Mouse (Mus musculus): ENCODE results near the gene Plxnd1. TPM values are rescaled to one million over a fixed set of nuclear protein-coding genes. Genes with fewer than 3 reads are reported as not detected.

The Plxnd1 gene
- total and polyA plus RNA-seq, 2 experiments from 2014 or later, result 37.7 to 82.4 TPM

DNA sequence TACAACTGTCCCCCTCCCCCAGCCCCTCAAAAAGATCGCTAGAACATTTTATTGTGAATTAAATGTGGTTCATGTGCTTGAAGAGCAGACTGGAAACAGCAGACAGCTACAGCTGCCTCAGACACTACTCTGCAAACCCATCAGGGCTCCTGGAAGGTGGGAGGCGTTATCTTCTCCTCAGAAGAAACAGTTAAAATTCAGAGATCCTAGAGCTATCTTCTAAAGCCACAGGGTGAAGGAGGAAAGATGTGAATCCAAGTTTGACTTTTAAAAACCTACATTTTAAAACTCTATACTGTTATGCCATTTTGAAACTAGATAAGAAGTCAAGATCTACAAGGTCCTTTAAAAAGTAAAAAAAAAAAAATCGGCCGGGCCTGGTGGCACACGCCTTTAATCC is 36.2 kb upstream of the Plxnd1 start:
- H3K4me1 ChIP-seq (ENCODE audit: control insufficient read depth, insufficient read depth), result no peaks in the 10 kb centered on the region
- H3K27me3 ChIP-seq (ENCODE audit: control insufficient read depth, insufficient read depth, low read length), result no peaks in the 10 kb centered on the region
- H3K27ac ChIP-seq (ENCODE audit: low read depth), result no peak overlapping the region
- no peaks in the 10 kb centered on the region for H3K9me3 ChIP-seq (replicated peaks; ENCODE audit: control insufficient read depth, low read length)
- DNase-seq (ENCODE audit: low spot score) (no peak), ATAC-seq (ENCODE audit: insufficient read depth, low read depth) (no peak)
- no peaks in the 10 kb centered on the region for H3K36me3 ChIP-seq (replicated peaks; ENCODE audit: control insufficient read depth, insufficient read depth, low read length)
- TF ChIP-seq EP300 (IDR thresholded peaks at IDR 0.05; ENCODE audit: low read depth), result no peak
- no peak for TF ChIP-seq CTCF (IDR thresholded peaks at IDR 0.05; ENCODE audit: low read depth)
- H3K4me2 ChIP-seq (ENCODE audit: low read depth, low read length), result no peak overlapping the region
- no peak overlapping the region for H3K4me3 ChIP-seq (ENCODE audit: low read depth, low read length)
- 85% methylated on average over 5 of the region's 5 CpGs for WGBS
- H3K9ac ChIP-seq (replicated peaks; ENCODE audit: low read depth, low read length), result no peak overlapping the region

GRCm38 (mm10) chr6:116024666-116025065 is 29.9 kb upstream of the Plxnd1 start:
- Histone ChIP-seq H3K36me3 (replicated peaks; ENCODE audit: control insufficient read depth, insufficient read depth, low read length) (peaks cover 31% of the 10 kb centered on the region), H3K27ac (ENCODE audit: low read depth) (no peak overlapping the region), H3K4me2 (ENCODE audit: low read depth, low read length) (no peak overlapping the region), H3K9me3 (replicated peaks; ENCODE audit: control insufficient read depth, low read length) (peaks cover 10% of the 10 kb centered on the region), H3K9ac (replicated peaks; ENCODE audit: low read depth, low read length) (no peak overlapping the region), H3K27me3 (ENCODE audit: control insufficient read depth, insufficient read depth, low read length) (no peaks in the 10 kb centered on the region), H3K4me3 (ENCODE audit: low read depth, low read length) (no peak overlapping the region), H3K4me1 (ENCODE audit: control insufficient read depth, insufficient read depth) (no peaks in the 10 kb centered on the region)
- ATAC-seq (ENCODE audit: insufficient read depth, low read depth), result no peak
- DNase-seq (ENCODE audit: low spot score), result no peak
- WGBS, result 87% methylated on average over 4 of the region's 4 CpGs
- TF ChIP-seq EP300 (IDR thresholded peaks at IDR 0.05; ENCODE audit: low read depth) (no peak), CTCF (IDR thresholded peaks at IDR 0.05; ENCODE audit: low read depth) (no peak)

- Histone ChIP-seq H3K27me3 (ENCODE audit: control insufficient read depth, insufficient read depth, low read length) (no peaks in the 10 kb centered on the region), H3K27ac (ENCODE audit: low read depth) (no peak overlapping the region), H3K9me3 (replicated peaks; ENCODE audit: control insufficient read depth, low read length) (peaks cover 10% of the 10 kb centered on the region), H3K9ac (replicated peaks; ENCODE audit: low read depth, low read length) (no peak overlapping the region), H3K36me3 (replicated peaks; ENCODE audit: control insufficient read depth, insufficient read depth, low read length) (peaks cover 33% of the 10 kb centered on the region), H3K4me1 (ENCODE audit: control insufficient read depth, insufficient read depth) (no peaks in the 10 kb centered on the region), H3K4me3 (ENCODE audit: low read depth, low read length) (no peak overlapping the region), H3K4me2 (ENCODE audit: low read depth, low read length) (no peak overlapping the region)
- WGBS, result 81% methylated on average over 9 of the region's 9 CpGs
- TF ChIP-seq CTCF (IDR thresholded peaks at IDR 0.05; ENCODE audit: low read depth) (no peak), EP300 (IDR thresholded peaks at IDR 0.05; ENCODE audit: low read depth) (no peak)
- ATAC-seq (ENCODE audit: insufficient read depth, low read depth), result no peak
- no peak for DNase-seq (ENCODE audit: low spot score)
Observed at GRCm38 (mm10) chr6:116021961-116022485, 27.2 kb upstream of the Plxnd1 start.

DNA sequence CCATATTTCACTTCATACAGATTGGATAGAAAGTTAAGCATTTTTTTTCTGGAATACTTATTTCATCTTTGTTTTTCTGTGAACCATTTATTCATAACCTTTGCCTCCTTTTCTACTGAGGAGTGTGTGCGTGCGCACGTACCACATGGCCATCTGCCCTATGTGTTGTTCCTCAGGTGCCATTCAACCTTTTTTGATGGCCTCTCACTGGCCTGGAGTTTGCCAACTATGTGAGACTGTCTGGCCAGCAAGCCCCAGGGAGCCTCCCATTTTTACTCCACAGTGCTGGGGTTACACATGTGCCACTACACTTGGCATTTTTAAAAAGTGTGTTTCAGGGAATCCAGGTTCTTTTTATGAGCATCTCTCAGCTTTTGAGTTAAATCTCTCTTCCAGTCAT is 21.1 kb upstream of the Plxnd1 start:
- Histone ChIP-seq H3K4me1 (ENCODE audit: control insufficient read depth, insufficient read depth) (no peaks in the 10 kb centered on the region), H3K9ac (replicated peaks; ENCODE audit: low read depth, low read length) (no peak overlapping the region), H3K27ac (ENCODE audit: low read depth) (no peak overlapping the region), H3K36me3 (replicated peaks; ENCODE audit: control insufficient read depth, insufficient read depth, low read length) (peaks cover 15% of the 10 kb centered on the region; the same call in 1 of the 2 replicates), H3K9me3 (replicated peaks; ENCODE audit: control insufficient read depth, low read length) (no peaks in the 10 kb centered on the region), H3K27me3 (ENCODE audit: control insufficient read depth, insufficient read depth, low read length) (no peaks in the 10 kb centered on the region), H3K4me3 (ENCODE audit: low read depth, low read length) (no peak overlapping the region), H3K4me2 (ENCODE audit: low read depth, low read length) (no peak overlapping the region)
- ATAC-seq (ENCODE audit: insufficient read depth, low read depth) (no peak), DNase-seq (ENCODE audit: low spot score) (no peak)
- 89% methylated on average over 3 of the region's 3 CpGs for WGBS
- no peak for TF ChIP-seq EP300 (IDR thresholded peaks at IDR 0.05; ENCODE audit: low read depth)
- no peak for TF ChIP-seq CTCF (IDR thresholded peaks at IDR 0.05; ENCODE audit: low read depth)

- WGBS, result 84% methylated on average over 6 of the region's 6 CpGs
- TF ChIP-seq EP300 (IDR thresholded peaks at IDR 0.05; ENCODE audit: low read depth) (no peak), CTCF (IDR thresholded peaks at IDR 0.05; ENCODE audit: low read depth) (no peak)
- no peaks in the 10 kb centered on the region for H3K4me1 ChIP-seq (ENCODE audit: control insufficient read depth, insufficient read depth)
- no peak overlapping the region for H3K27ac ChIP-seq (ENCODE audit: low read depth)
- no peak overlapping the region for H3K4me3 ChIP-seq (ENCODE audit: low read depth, low read length)
- H3K4me2 ChIP-seq (ENCODE audit: low read depth, low read length), result no peak overlapping the region
- no peaks in the 10 kb centered on the region for H3K9me3 ChIP-seq (replicated peaks; ENCODE audit: control insufficient read depth, low read length)
- no peak for ATAC-seq (ENCODE audit: insufficient read depth, low read depth)
- no peaks in the 10 kb centered on the region for H3K27me3 ChIP-seq (ENCODE audit: control insufficient read depth, insufficient read depth, low read length)
- no peaks in the 10 kb centered on the region for H3K36me3 ChIP-seq (replicated peaks; ENCODE audit: control insufficient read depth, insufficient read depth, low read length)
- DNase-seq (ENCODE audit: low spot score), result no peak
- no peak overlapping the region for H3K9ac ChIP-seq (replicated peaks; ENCODE audit: low read depth, low read length)
Observed at GRCm38 (mm10) chr6:116014111-116014510, 19.3 kb upstream of the Plxnd1 start.

DNA sequence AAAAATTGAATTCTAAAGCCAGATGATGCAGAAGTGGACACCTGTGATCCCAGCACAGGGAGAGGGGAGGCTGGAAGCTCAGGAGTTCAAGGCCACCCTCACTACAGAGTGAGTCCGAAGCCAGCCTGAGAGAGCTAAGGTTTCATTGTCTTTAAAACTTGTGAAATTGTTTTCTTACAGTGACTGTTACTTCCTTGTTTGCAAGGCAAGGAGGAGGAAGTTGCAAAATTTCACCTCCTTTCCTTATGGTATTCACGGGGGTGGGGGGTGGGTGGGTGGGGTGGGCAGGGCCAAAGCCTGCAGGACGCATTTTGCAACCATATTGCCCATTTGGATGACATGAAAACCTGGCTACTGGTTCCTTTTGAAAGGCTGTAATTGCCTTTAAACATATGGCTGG is 18.9 kb upstream of the Plxnd1 start:
- H3K36me3 ChIP-seq (replicated peaks; ENCODE audit: control insufficient read depth, insufficient read depth, low read length), result no peaks in the 10 kb centered on the region
- no peak overlapping the region for H3K9ac ChIP-seq (replicated peaks; ENCODE audit: low read depth, low read length)
- no peaks in the 10 kb centered on the region for H3K27me3 ChIP-seq (ENCODE audit: control insufficient read depth, insufficient read depth, low read length)
- no peak overlapping the region for H3K27ac ChIP-seq (ENCODE audit: low read depth)
- H3K9me3 ChIP-seq (replicated peaks; ENCODE audit: control insufficient read depth, low read length), result no peaks in the 10 kb centered on the region
- WGBS, result 57% methylated on average over 3 of the region's 3 CpGs
- no peak overlapping the region for H3K4me3 ChIP-seq (ENCODE audit: low read depth, low read length)
- TF ChIP-seq EP300 (IDR thresholded peaks at IDR 0.05; ENCODE audit: low read depth) (no peak), CTCF (IDR thresholded peaks at IDR 0.05; ENCODE audit: low read depth) (no peak)
- no peak overlapping the region for H3K4me2 ChIP-seq (ENCODE audit: low read depth, low read length)
- H3K4me1 ChIP-seq (ENCODE audit: control insufficient read depth, insufficient read depth), result no peaks in the 10 kb centered on the region
- ATAC-seq (ENCODE audit: insufficient read depth, low read depth) (no peak), DNase-seq (ENCODE audit: low spot score) (no peak)

Measured in heart, postnatal 0 days (tissue).